Comparison of ENCODE assay signal across 1 mouse cellular context in the genomic region with DNA sequence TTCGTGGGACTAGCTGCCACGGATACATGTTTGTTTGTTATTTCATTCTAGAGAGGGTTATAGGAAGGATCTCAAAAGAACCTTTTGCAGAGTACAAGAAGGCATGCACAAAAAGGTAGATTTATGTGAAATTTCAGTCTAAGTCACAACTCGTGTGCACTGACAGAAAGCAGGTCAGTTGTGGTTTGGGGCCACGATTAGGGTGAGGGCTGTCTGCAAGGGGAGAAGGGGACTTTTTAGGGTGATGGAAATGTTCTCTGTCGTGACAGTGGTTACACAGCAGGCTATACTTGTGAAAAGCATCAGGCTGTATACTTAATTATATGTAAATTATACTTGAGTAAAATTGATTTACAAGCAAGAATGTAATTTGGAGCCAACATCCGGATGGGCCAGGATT.
TF ChIP-seq lines count a peak whose summit lies in the region.

No protein-coding gene starts in this region.

TF ChIP-seq in CH12.LX, 34 proteins besides CTCF, POLR2A, EP300 and RAD21 (continued from another document):
- TF ChIP-seq E2F4 (IDR thresholded peaks at IDR 0.05; ENCODE audit: insufficient replicate concordance, low read depth, low read length) = no peak
- TF ChIP-seq RCOR1 (conservative IDR thresholded peaks at IDR 0.05; ENCODE audit: low read depth, low read length) = peak; percentile 73; the same call in 1 of the 2 replicates
- TF ChIP-seq SMC3 (IDR thresholded peaks at IDR 0.05; ENCODE audit: low read depth, low read length) = no peak
- TF ChIP-seq TCF12 (IDR thresholded peaks at IDR 0.05; ENCODE audit: low read depth, low read length) = peak; percentile 54; the same call in 1 of the 2 replicates
- TF ChIP-seq SIN3A (IDR thresholded peaks at IDR 0.05; ENCODE audit: low read length) = peak; percentile 48; the same call in 1 of the 2 replicates
- no peak for TF ChIP-seq JUN (IDR thresholded peaks at IDR 0.05; ENCODE audit: insufficient read depth, low read depth, low read length)
- no peak for TF ChIP-seq MYC (IDR thresholded peaks at IDR 0.05; ENCODE audit: low read depth, low read length)
- no peak for TF ChIP-seq ZC3H11A (IDR thresholded peaks at IDR 0.05; ENCODE audit: low read depth, low read length)
- no peak for TF ChIP-seq JUND (conservative IDR thresholded peaks at IDR 0.05; ENCODE audit: low read depth, low read length)
- TF ChIP-seq TBP (conservative IDR thresholded peaks at IDR 0.05; ENCODE audit: low read depth, low read length) = no peak
- no peak for TF ChIP-seq NELFE (IDR thresholded peaks at IDR 0.05; ENCODE audit: low read depth, low read length)
- no peak for TF ChIP-seq CHD2 (IDR thresholded peaks at IDR 0.05; ENCODE audit: low read length)
- TF ChIP-seq ELF1 (IDR thresholded peaks at IDR 0.05; ENCODE audit: low read depth, low read length) = no peak
- no peak for TF ChIP-seq GABPA (IDR thresholded peaks at IDR 0.05; ENCODE audit: insufficient replicate concordance, low read depth, low read length)
- TF ChIP-seq PAX5 (IDR thresholded peaks at IDR 0.05; ENCODE audit: low read length) = no peak
- no peak for TF ChIP-seq ZMIZ1 (IDR thresholded peaks at IDR 0.05; ENCODE audit: low read depth, low read length)
- TF ChIP-seq BHLHE40 (IDR thresholded peaks at IDR 0.05; ENCODE audit: low read depth, low read length) = peak; percentile 94
- TF ChIP-seq MAFK (IDR thresholded peaks at IDR 0.05; ENCODE audit: insufficient replicate concordance, low read length) = no peak
- no peak for TF ChIP-seq NRF1 (IDR thresholded peaks at IDR 0.05; ENCODE audit: low read depth, low read length)
- TF ChIP-seq ZKSCAN1 (IDR thresholded peaks at IDR 0.05; ENCODE audit: borderline replicate concordance, low read depth, low read length) = no peak
- TF ChIP-seq MAX (IDR thresholded peaks at IDR 0.05; ENCODE audit: low read length) = no peak
- TF ChIP-seq HCFC1 (IDR thresholded peaks at IDR 0.05; ENCODE audit: low read depth, low read length) = no peak
- TF ChIP-seq UBTF (IDR thresholded peaks at IDR 0.05; ENCODE audit: low read depth, low read length) = no peak
- TF ChIP-seq MEF2A (IDR thresholded peaks at IDR 0.05; ENCODE audit: borderline replicate concordance, low read depth, low read length) = no peak
- TF ChIP-seq ETS1 (conservative IDR thresholded peaks at IDR 0.05; ENCODE audit: low read depth, low read length) = peak; percentile 78
- no peak for TF ChIP-seq USF1 (IDR thresholded peaks at IDR 0.05; ENCODE audit: low read depth, low read length)
- TF ChIP-seq USF2 (conservative IDR thresholded peaks at IDR 0.05; ENCODE audit: low read depth, low read length) = no peak
